Mouse (Mus musculus) intestine, embryonic 16.5 days (tissue): ENCODE data around the gene Gm1979. TPM values are rescaled to one million over a fixed set of nuclear protein-coding genes. Genes with fewer than 3 reads are reported as not detected.
"Not testable (repeated sequence)": the region's sequence is repeated elsewhere in the genome, so short reads cannot be mapped to it uniquely, and the experiment has no call there.

Experiments used
- ATAC-seq: fragments of 200-750 bp; cut with Nextera tagmentation; 2 replicates; pipeline ENCODE4 v1.8.0; 2017; ENCODE audit warnings: moderate TSS enrichment, moderate library complexity
- H3K27ac ChIP-seq: fragments of 300-500 bp; sonication (generic); 2 replicates; pipeline ENCODE4 v1.5.1; 2014; ENCODE audit warnings: mild to moderate bottlenecking, low read length
- H3K27me3 ChIP-seq: fragments of 300-500 bp; sonication (generic); replicated peaks from 2 replicates; pipeline ENCODE4 v1.6.1; 2014; ENCODE audit warnings: low read length, control low read depth, mixed read lengths; ENCODE audit not compliant: control insufficient read depth, insufficient read depth
- H3K36me3 ChIP-seq: fragments of 300-500 bp; sonication (generic); 2 replicates; pipeline ENCODE4 v1.6.1; 2014; ENCODE audit warnings: low read length, control low read depth; ENCODE audit not compliant: control insufficient read depth, insufficient read depth
- H3K4me1 ChIP-seq: fragments of 300-500 bp; sonication (generic); 2 replicates; pipeline ENCODE4 v1.6.1; 2014; ENCODE audit warnings: low read length, control low read depth, mixed read lengths; ENCODE audit not compliant: control insufficient read depth, insufficient read depth
- H3K4me2 ChIP-seq: fragments of 300-500 bp; sonication (generic); 2 replicates; pipeline ENCODE4 v1.6.1; 2014; ENCODE audit warnings: low read depth, low read length, control low read depth
- H3K4me3 ChIP-seq: fragments of 300-500 bp; sonication (generic); 2 replicates; pipeline ENCODE4 v1.5.1; 2014; ENCODE audit warnings: mild to moderate bottlenecking, low read length
- H3K9ac ChIP-seq: fragments of 300-500 bp; sonication (generic); 2 replicates; pipeline ENCODE4 v1.6.1; 2014; ENCODE audit warnings: low read depth, low read length
- H3K9me3 ChIP-seq: fragments of 300-500 bp; sonication (generic); 2 replicates; pipeline ENCODE4 v1.6.1; 2016; ENCODE audit warnings: low read length, control low read depth; ENCODE audit not compliant: control insufficient read depth
- WGBS: fragments of 180-500 bp; shearing (Covaris S2); extraction: QIAGEN DNeasy Blood & Tissue Kit; methylation state at CpG from one replicate; pipeline ENCODE4 v1.1.7; 2014; 5-methylcytosine and 5-hydroxymethylcytosine counted together
- polyA plus RNA-seq: library from polyadenylated mRNA; unstranded; fragments of >200 nt; fragmentation: Nextera tagmentation; extraction: Ambion mirVana; gene quantifications from 2 replicates; pipeline ENCODE4 v1.2.1, GENCODE M21; 2015

The Gm1979 gene
- polyA plus RNA-seq, 1 experiment from 2014 or later, result not detected

- H3K9me3 ChIP-seq, H3K4me3 ChIP-seq, H3K4me1 ChIP-seq, H3K27me3 ChIP-seq, H3K4me2 ChIP-seq, H3K9ac ChIP-seq, H3K36me3 ChIP-seq, H3K27ac ChIP-seq, ATAC-seq: not testable (repeated sequence)
- WGBS, result 74% methylated on average over 2 of the region's 2 CpGs
Observed at GRCm38 (mm10) chr5:25954317-25954716, 50.3 kb downstream of the Gm1979 start, which contains the start of gene Gm21671. TSS of gene Gm21671 (minus strand) at chr5:25954417.

Other genes with a start within 250 kb of the Gm1979 start
- 1.7 and 2.6 TPM in 2 replicates for gene Actr3b, start 244.8 kb downstream of the Gm1979 start, polyA plus RNA-seq
- gene Gm21663, start 62.4 kb downstream of the Gm1979 start, polyA plus RNA-seq, result not detected in 2 replicates
- not detected in 2 replicates for gene Gm21671, start 50.4 kb downstream of the Gm1979 start, polyA plus RNA-seq
- not detected in 2 replicates for gene Gm21680, start 32.1 kb downstream of the Gm1979 start, polyA plus RNA-seq
- gene Gm21698, start 16.1 kb downstream of the Gm1979 start, polyA plus RNA-seq, result not detected in 2 replicates
- not detected in 2 replicates for gene Gm5862, start 18.1 kb upstream of the Gm1979 start, polyA plus RNA-seq
- gene Speer4a, start 34.8 kb upstream of the Gm1979 start, polyA plus RNA-seq, result not detected in 2 replicates
- not detected in 2 replicates for gene Gm7347, start 53.8 kb upstream of the Gm1979 start, polyA plus RNA-seq
- gene Gm10471, start 84.5 kb upstream of the Gm1979 start, polyA plus RNA-seq, result not detected in 2 replicates
- not detected in 2 replicates for gene 5031410I06Rik, start 100.6 kb upstream of the Gm1979 start, polyA plus RNA-seq
- not detected in 2 replicates for gene Gm10220, start 116.6 kb upstream of the Gm1979 start, polyA plus RNA-seq